Mouse (Mus musculus) small intestine, adult 2 months (tissue): ENCODE measurements at regions not wholly inside any gene's neighbourhood (a gene's known extent, or its start where the extent isn't known, plus 50 kb on each side); places are given as distances from the start of the nearest gene placed in this dataset.

ENCODE experiments used
- H3K27ac ChIP-seq: fragments of 200-500 bp; 2 replicates; pipeline ENCODE4 v1.5.1; 2012; ENCODE audit warnings: low read depth, low read length, control low read depth, inconsistent platforms; ENCODE audit not compliant: insufficient read depth
- H3K27me3 ChIP-seq: fragments of 200-500 bp; 2 replicates; pipeline ENCODE4 v1.6.1; 2012; ENCODE audit warnings: mild to moderate bottlenecking, moderate library complexity, low read length, inconsistent platforms; ENCODE audit not compliant: control insufficient read depth, insufficient read depth
- H3K36me3 ChIP-seq: fragments of 200-500 bp; 2 replicates; pipeline ENCODE4 v1.6.1; 2012; ENCODE audit warnings: mild to moderate bottlenecking, low read length, control low read depth, inconsistent platforms; ENCODE audit not compliant: control insufficient read depth, insufficient read depth
- H3K4me1 ChIP-seq: fragments of 200-500 bp; 2 replicates; pipeline ENCODE4 v1.6.1; 2012; ENCODE audit warnings: low read length, inconsistent platforms, mixed read lengths; ENCODE audit not compliant: control insufficient read depth, insufficient read depth, insufficient read length
- H3K4me3 ChIP-seq: fragments of 200-500 bp; 2 replicates; pipeline ENCODE4 v1.5.1; 2012; ENCODE audit warnings: low read depth, mild to moderate bottlenecking, control low read depth, inconsistent platforms, low read length, moderate library complexity
- CTCF ChIP-seq: fragments of 200-500 bp; IDR thresholded peaks from 2 replicates; pipeline ENCODE4 v1.5.1; 2012; ENCODE audit warnings: low read depth, mild to moderate bottlenecking, control low read depth, inconsistent platforms, low read length, moderate library complexity, mixed read lengths; ENCODE audit not compliant: insufficient replicate concordance, insufficient read length; ENCODE audit errors: extremely low read depth
- POLR2A ChIP-seq: fragments of 200-500 bp; IDR thresholded peaks from 2 replicates; pipeline ENCODE4 v1.6.1; 2012; ENCODE audit warnings: low read depth, mild to moderate bottlenecking, control low read depth, inconsistent platforms, low read length, moderate library complexity
- WGBS: fragments of 180-500 bp; shearing (Covaris S2); methylation state at CpG from one replicate; pipeline ENCODE4 v1.1.7; 2018; 5-methylcytosine and 5-hydroxymethylcytosine counted together

- TF ChIP-seq POLR2A (no peak), CTCF (no peak)
- Histone ChIP-seq H3K4me3 (no peak overlapping the region), H3K27me3 (no peaks in the 10 kb centered on the region), H3K36me3 (no peaks in the 10 kb centered on the region), H3K27ac (no peak overlapping the region), H3K4me1 (no peaks in the 10 kb centered on the region)
- WGBS: 88% methylated on average over 2 of the region's 2 CpGs
These were observed 96.3 kb upstream of the Dpyd start for GRCm38 (mm10) chr3:118465611-118466010.

- no peak for TF ChIP-seq POLR2A
- no peak for TF ChIP-seq CTCF
- H3K27me3 ChIP-seq: no peaks in the 10 kb centered on the region
- WGBS: 63% methylated on average over 10 of the region's 10 CpGs
- H3K27ac ChIP-seq: no peak overlapping the region
- H3K4me3 ChIP-seq: no peak overlapping the region
- no peaks in the 10 kb centered on the region for H3K36me3 ChIP-seq
- H3K4me1 ChIP-seq: no peaks in the 10 kb centered on the region
These were observed 89.6 kb upstream of the Dpyd start for GRCm38 (mm10) chr3:118472215-118472799.

GRCm38 (mm10) chr3:118478065-118478464 lies 83.9 kb upstream of the Dpyd start:
- H3K4me1 ChIP-seq: no peaks in the 10 kb centered on the region
- H3K27me3 ChIP-seq: no peaks in the 10 kb centered on the region
- no peaks in the 10 kb centered on the region for H3K36me3 ChIP-seq
- H3K4me3 ChIP-seq: no peak overlapping the region
- TF ChIP-seq POLR2A: no peak
- TF ChIP-seq CTCF: no peak
- H3K27ac ChIP-seq: no peak overlapping the region
- WGBS: 81% methylated on average over 8 of the region's 8 CpGs

GRCm38 (mm10) chr3:118480515-118481248 lies 81.2 kb upstream of the Dpyd start:
- Histone ChIP-seq H3K36me3 (no peaks in the 10 kb centered on the region), H3K27me3 (no peaks in the 10 kb centered on the region), H3K27ac (no peak overlapping the region), H3K4me3 (no peak overlapping the region), H3K4me1 (no peaks in the 10 kb centered on the region)
- TF ChIP-seq POLR2A (no peak), CTCF (no peak)
- WGBS: 54% methylated on average over 8 of the region's 8 CpGs

- no peaks in the 10 kb centered on the region for H3K27me3 ChIP-seq
- WGBS: 71% methylated on average over 2 of the region's 2 CpGs
These were observed 76.0 kb upstream of the Dpyd start for GRCm38 (mm10) chr3:118485966-118486365.

GRCm38 (mm10) chr3:118487408-118487807 lies 74.5 kb upstream of the Dpyd start:
- Histone ChIP-seq H3K4me3 (no peak overlapping the region), H3K27ac (no peak overlapping the region), H3K27me3 (no peaks in the 10 kb centered on the region), H3K4me1 (no peaks in the 10 kb centered on the region), H3K36me3 (no peaks in the 10 kb centered on the region)
- TF ChIP-seq CTCF (no peak), POLR2A (no peak)
- WGBS: 67% methylated on average over 8 of the region's 8 CpGs

More at GRCm38 (mm10) chr3:118485966-118486365, 76.0 kb upstream of the Dpyd start:
- Histone ChIP-seq H3K4me1 (no peaks in the 10 kb centered on the region), H3K36me3 (no peaks in the 10 kb centered on the region), H3K4me3 (no peak overlapping the region), H3K27ac (no peak overlapping the region)
- TF ChIP-seq CTCF: no peak
- TF ChIP-seq POLR2A: no peak

GRCm38 (mm10) chr3:118491101-118491500 lies 70.8 kb upstream of the Dpyd start:
- Histone ChIP-seq H3K27me3 (no peaks in the 10 kb centered on the region), H3K36me3 (no peaks in the 10 kb centered on the region), H3K27ac (no peak overlapping the region), H3K4me1 (no peaks in the 10 kb centered on the region), H3K4me3 (no peak overlapping the region)
- WGBS: 90% methylated on average over 1 of the region's 1 CpGs
- no peak for TF ChIP-seq CTCF
- TF ChIP-seq POLR2A: no peak
